Mouse (Mus musculus) kidney, adult 2 months (tissue): ENCODE measurements around the gene Purb. TPM values are rescaled to one million over a fixed set of nuclear protein-coding genes. Genes with fewer than 3 reads are reported as not detected.

Source experiments
- DNase-seq: peaks from one replicate; pipeline ENCODE4 v3.0.0; 2021
- H3K27ac ChIP-seq: fragments of 200-500 bp; 2 replicates; pipeline ENCODE4 v1.5.1; 2012; ENCODE audit warnings: low read depth, low read length, control low read depth, inconsistent platforms; ENCODE audit not compliant: insufficient read depth
- H3K27me3 ChIP-seq: fragments of 200-500 bp; replicated peaks from 2 replicates; pipeline ENCODE4 v1.6.1; 2012; ENCODE audit warnings: mild to moderate bottlenecking, moderate library complexity, low read length, inconsistent platforms; ENCODE audit not compliant: control insufficient read depth, insufficient read depth
- H3K36me3 ChIP-seq: fragments of 200-500 bp; 2 replicates; pipeline ENCODE4 v1.6.1; 2012; ENCODE audit warnings: mild to moderate bottlenecking, moderate library complexity, low read length, inconsistent platforms; ENCODE audit not compliant: control insufficient read depth, insufficient read depth
- H3K4me1 ChIP-seq: fragments of 200-500 bp; 2 replicates; pipeline ENCODE4 v1.6.1; 2011; ENCODE audit warnings: low read length; ENCODE audit not compliant: control insufficient read depth, insufficient read depth
- H3K4me3 ChIP-seq: fragments of 200-500 bp; 2 replicates; pipeline ENCODE4 v1.5.1; 2011; ENCODE audit warnings: mild to moderate bottlenecking, low read depth, low read length, control low read depth; ENCODE audit not compliant: insufficient read depth
- CTCF ChIP-seq: fragments of 200-500 bp; conservative IDR thresholded peaks from 2 replicates; pipeline ENCODE4 v1.5.1; 2011; ENCODE audit warnings: low read depth, mild to moderate bottlenecking, control low read depth, low read length, moderate library complexity, mixed read lengths; ENCODE audit not compliant: insufficient read depth, insufficient read length
- POLR2A ChIP-seq: fragments of 200-500 bp; IDR thresholded peaks from one replicate; pipeline ENCODE4 v1.6.1; 2011; ENCODE audit warnings: low read depth, low read length, control low read depth
- WGBS: fragments of 180-500 bp; shearing (Covaris S2); methylation state at CpG from one replicate; pipeline ENCODE4 v1.1.7; 2018; 5-methylcytosine and 5-hydroxymethylcytosine counted together
- polyA plus RNA-seq: library from polyadenylated mRNA; depleted of rRNA; stranded (reverse); fragments of >200 nt; gene quantifications from 2 replicates; pipeline ENCODE4 v1.2.3, GENCODE M21; 2012

Gene Purb
- polyA plus RNA-seq, 1 experiment: 7.6 TPM

- peak; percentile 100 for DNase-seq
- no peaks in the 10 kb centered on the region; the same call in 1 of the 2 replicates for H3K36me3 ChIP-seq
- no peaks in the 10 kb centered on the region for H3K27me3 ChIP-seq
- under 1% methylated on average over 79 of the region's 80 CpGs for WGBS
- TF ChIP-seq POLR2A (no peak), CTCF (no peak)
- peaks cover 4% of the 10 kb centered on the region; the same call in 1 of the 2 replicates for H3K4me1 ChIP-seq
- H3K4me3 ChIP-seq: peak within 1 kb of the TSS; percentile 66
- H3K27ac ChIP-seq: peak within 1 kb of the TSS; percentile 93
Measured at GRCm38 (mm10) chr11:6444077-6444853, 31.5 kb downstream of the Purb start, which contains the start of gene H2afv. TSS of gene H2afv (minus strand) at chr11:6444443.

DNA sequence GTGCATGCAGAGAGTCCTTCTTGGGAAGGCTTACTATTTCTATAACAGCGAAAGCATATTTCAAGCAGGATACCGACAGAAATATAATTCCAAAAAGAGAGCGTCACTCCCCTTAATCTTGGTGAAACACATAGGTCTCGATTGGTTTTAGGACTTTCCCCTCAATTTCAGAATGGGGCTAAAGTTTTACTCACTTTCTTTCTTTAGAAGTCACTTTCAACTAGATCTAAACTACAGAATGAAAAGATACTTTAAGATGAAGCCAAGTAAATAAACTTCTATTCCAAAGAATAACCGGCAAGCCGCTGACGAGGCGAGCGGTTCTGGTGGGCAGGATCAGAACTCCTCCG, 32.0 kb downstream of the Purb start:
- under 1% methylated on average over 10 of the region's 10 CpGs for WGBS
- peaks cover 4% of the 10 kb centered on the region; the same call in 1 of the 2 replicates for H3K4me1 ChIP-seq

DNA sequence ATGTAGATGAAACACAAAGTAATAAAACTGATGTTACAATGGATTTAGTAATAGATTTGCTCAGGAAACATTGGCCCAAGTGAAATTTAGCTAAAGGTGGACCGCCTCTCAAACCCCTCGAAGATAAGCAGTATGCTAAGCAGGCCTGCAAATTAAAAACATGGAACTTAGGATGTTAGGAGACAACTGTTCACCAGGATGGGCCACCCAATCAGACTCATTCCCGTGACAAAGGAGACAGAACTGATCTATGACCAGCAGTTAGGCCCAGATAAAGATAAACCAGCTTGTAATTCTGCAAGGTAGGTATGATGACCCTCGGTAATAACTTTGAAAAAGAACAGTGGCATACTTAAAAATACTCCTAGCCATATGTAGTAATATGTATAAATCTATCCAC, 32.6 kb downstream of the Purb start:
- no peaks in the 10 kb centered on the region; the same call in 1 of the 2 replicates for H3K36me3 ChIP-seq
- no peak for TF ChIP-seq CTCF
- no peak for TF ChIP-seq POLR2A
- DNase-seq: peak; percentile 13
- H3K4me3 ChIP-seq: peak overlapping the region; percentile 66
- WGBS: 23% methylated on average over 4 of the region's 4 CpGs
- H3K27me3 ChIP-seq: no peaks in the 10 kb centered on the region
- peak overlapping the region; percentile 74 for H3K27ac ChIP-seq
- peaks cover 4% of the 10 kb centered on the region; the same call in 1 of the 2 replicates for H3K4me1 ChIP-seq

More for the DNA sequence above, 32.0 kb downstream of the Purb start:
- H3K4me3 ChIP-seq: peak overlapping the region; percentile 66
- H3K36me3 ChIP-seq: no peaks in the 10 kb centered on the region; the same call in 1 of the 2 replicates
- no peaks in the 10 kb centered on the region for H3K27me3 ChIP-seq
- no peak for DNase-seq
- H3K27ac ChIP-seq: peak overlapping the region; percentile 74
- TF ChIP-seq CTCF: no peak
- TF ChIP-seq POLR2A: no peak

DNA sequence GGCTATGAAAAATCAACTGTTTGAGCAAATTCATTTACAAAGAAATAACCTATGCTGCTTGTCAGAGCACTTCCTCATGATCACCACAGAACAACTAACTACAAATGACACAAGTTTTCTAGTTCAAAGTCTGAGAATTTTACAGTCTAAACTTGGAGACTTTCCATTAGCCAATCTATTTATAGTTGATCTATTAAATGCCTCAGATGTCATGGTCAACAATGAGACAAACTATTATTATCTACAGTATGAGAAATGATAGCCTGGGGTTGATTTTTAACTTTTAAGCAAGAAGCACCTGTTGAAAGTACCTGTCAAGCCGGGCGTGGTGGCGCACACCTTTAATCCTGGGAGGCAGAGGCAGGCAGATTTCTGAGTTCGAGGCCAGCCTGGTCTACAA, 33.2 kb downstream of the Purb start:
- Histone ChIP-seq H3K27me3 (no peaks in the 10 kb centered on the region), H3K4me3 (no peak overlapping the region), H3K4me1 (peaks cover 4% of the 10 kb centered on the region; the same call in 1 of the 2 replicates), H3K36me3 (no peaks in the 10 kb centered on the region; the same call in 1 of the 2 replicates), H3K27ac (no peak overlapping the region)
- 67% methylated on average over 4 of the region's 4 CpGs for WGBS
- DNase-seq: peak; percentile 59
- no peak for TF ChIP-seq POLR2A

GRCm38 (mm10) chr11:6440171-6440570, 35.5 kb downstream of the Purb start:
- no peaks in the 10 kb centered on the region; the same call in 1 of the 2 replicates for H3K36me3 ChIP-seq
- WGBS: 97% methylated on average over 4 of the region's 4 CpGs
- H3K4me1 ChIP-seq: peaks cover 4% of the 10 kb centered on the region; the same call in 1 of the 2 replicates
- DNase-seq: no peak
- H3K4me3 ChIP-seq: no peak overlapping the region
- H3K27ac ChIP-seq: no peak overlapping the region
- no peaks in the 10 kb centered on the region for H3K27me3 ChIP-seq
- no peak for TF ChIP-seq CTCF
- TF ChIP-seq POLR2A: no peak

DNA sequence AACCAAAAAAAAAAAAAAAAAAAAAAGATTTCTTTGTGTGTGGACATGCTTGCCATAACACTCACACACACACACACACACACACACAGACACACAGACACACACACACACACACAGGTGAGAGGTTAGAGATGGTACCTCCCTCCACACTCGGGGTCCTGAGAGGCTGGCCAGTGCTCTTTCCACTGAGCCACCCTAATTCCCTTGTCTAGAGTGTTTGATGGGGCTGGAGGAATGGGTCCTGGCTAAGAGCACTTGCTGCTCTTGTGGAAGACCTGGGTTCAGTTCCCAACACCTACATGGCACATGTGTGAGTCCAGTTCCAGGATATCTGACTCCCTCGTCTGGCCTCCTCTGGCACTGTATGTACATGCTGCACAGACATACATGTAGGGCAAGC, 38.0 kb downstream of the Purb start:
- TF ChIP-seq POLR2A (no peak), CTCF (no peak)
- Histone ChIP-seq H3K4me3 (no peak overlapping the region), H3K27ac (no peak overlapping the region), H3K36me3 (peaks cover 3% of the 10 kb centered on the region; the same call in 1 of the 2 replicates), H3K4me1 (no peaks in the 10 kb centered on the region; the same call in 1 of the 2 replicates), H3K27me3 (no peaks in the 10 kb centered on the region)
- DNase-seq: no peak
- WGBS: 94% methylated on average over 2 of the region's 2 CpGs

GRCm38 (mm10) chr11:6436442-6436841, 39.3 kb downstream of the Purb start:
- H3K27me3 ChIP-seq: no peaks in the 10 kb centered on the region
- H3K36me3 ChIP-seq: peaks cover 3% of the 10 kb centered on the region
- 76% methylated on average over 8 of the region's 8 CpGs for WGBS
- H3K27ac ChIP-seq: no peak overlapping the region
- DNase-seq: peak; percentile 71
- TF ChIP-seq POLR2A: no peak
- TF ChIP-seq CTCF: peak; percentile 84
- no peak overlapping the region for H3K4me3 ChIP-seq
- no peaks in the 10 kb centered on the region for H3K4me1 ChIP-seq
